Mouse (Mus musculus) testis, postnatal 14 days (tissue): ENCODE results near the gene Cdh4.

ENCODE experiments used
- DNase-seq: peaks from one replicate; pipeline ENCODE4 v3.0.0; 2021; ENCODE audit warnings: low spot score

Gene Cdh4

GRCm38 (mm10) chr2:179442191-179442540 lies at the start of gene Cdh4:
Gene Cdh4 (plus strand): TSS chr2:179442431.
- peak; percentile 52 for DNase-seq

GRCm38 (mm10) chr2:179395442-179395841 lies 46.8 kb upstream of the Cdh4 start:
- DNase-seq, result no peak

DNA sequence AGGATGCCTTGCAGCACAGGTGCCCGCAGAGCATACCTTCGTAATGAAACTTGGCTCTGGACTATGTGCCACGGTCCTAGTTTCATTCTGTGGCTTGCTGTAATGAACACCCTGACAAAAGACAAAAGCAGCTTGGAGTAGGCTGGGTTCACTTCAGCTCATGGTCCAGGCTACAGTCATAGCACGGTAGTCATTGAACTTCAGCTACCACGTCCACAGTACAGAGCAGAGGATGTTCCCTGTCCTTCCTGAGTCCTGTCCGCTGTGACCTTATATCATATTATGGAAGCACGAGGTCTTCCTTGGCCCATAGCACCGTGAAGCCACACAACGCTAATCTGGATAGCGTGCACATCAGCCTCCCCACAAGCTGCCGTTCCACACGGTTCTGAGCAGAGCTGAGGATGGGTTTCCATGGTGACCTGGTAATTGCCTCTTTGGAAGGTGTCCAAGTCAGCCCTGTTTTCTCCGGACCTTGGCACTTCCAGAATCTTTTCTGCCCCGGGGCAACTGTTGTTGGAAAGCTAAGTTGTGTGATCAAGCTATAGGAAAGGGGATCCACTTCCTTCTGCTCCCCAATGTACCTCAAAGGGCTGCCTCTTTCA lies 42.5 kb upstream of the Cdh4 start:
- no peak for DNase-seq

GRCm38 (mm10) chr2:179410866-179411561 lies 31.2 kb upstream of the Cdh4 start:
- no peak for DNase-seq

- no peak for DNase-seq
These were observed 29.3 kb upstream of the Cdh4 start for GRCm38 (mm10) chr2:179412966-179413365.

GRCm38 (mm10) chr2:179414253-179414652 lies 28.0 kb upstream of the Cdh4 start:
- DNase-seq, result no peak

DNA sequence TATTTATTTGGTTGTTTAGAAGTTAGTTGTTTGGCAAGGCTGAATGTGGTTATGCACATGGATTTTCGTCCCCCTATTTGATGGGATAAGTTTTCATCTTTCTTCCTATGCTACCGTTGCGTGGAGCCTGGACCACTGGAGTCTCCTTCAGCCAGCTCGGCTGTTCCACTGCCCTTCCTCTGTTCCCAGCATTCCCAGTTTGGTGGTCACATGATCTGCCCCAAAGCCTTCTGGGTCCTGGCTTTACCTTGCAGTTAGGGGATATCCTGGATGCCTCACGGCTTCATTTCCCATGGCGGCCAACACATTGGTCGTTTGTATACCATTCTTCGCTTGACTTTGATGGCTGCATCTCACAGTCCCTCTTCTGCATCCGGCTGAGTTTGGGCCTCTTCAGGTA lies 27.5 kb upstream of the Cdh4 start:
- no peak for DNase-seq

- no peak for DNase-seq
These were observed 26.3 kb upstream of the Cdh4 start for GRCm38 (mm10) chr2:179415892-179416403.

GRCm38 (mm10) chr2:179416587-179417227 lies 25.5 kb upstream of the Cdh4 start:
- no peak for DNase-seq

GRCm38 (mm10) chr2:179425602-179426001 lies 16.6 kb upstream of the Cdh4 start:
- DNase-seq, result no peak

DNA sequence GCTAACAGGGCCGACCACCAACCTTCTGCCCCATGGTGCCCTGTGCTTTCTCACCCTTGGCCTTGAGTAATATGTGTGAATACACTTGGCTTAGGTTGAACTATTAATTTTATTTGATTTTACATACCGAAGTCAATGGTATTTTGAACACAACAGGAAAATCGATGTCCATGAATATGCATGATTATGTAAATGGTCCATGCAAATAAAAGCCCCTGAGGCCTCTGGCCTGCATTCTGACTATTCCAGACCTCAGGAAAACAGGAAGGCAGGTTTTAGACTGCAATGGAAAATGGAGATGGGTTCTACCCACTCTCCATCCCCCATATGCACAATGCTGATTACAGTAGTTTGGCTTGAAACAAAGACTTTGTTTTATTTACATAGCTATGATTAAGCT lies 13.3 kb upstream of the Cdh4 start:
- DNase-seq, result no peak

DNA sequence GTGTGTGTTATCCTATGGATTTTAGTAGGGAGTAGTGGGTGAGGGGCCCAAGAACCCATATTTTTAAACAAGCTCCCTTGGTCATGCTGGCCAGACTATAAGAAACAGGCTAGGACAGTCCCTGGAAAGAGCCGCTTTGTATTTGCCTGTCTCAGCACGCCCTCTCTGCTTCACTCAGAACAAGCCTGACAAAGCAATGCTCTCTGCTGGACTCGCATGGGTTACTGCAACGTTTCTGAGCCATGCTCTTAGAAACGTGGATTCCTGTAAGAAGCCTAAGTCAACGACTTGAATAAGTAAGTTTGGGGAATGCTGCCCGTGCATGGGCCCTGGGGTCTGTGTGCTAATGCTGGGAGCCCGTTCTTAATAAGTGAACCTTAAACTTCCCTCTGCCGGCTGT lies 2.1 kb upstream of the Cdh4 start:
- no peak for DNase-seq

GRCm38 (mm10) chr2:179441086-179441485 lies 1.1 kb upstream of the Cdh4 start:
- no peak for DNase-seq

GRCm38 (mm10) chr2:179441717-179442116 lies 514 bp upstream of the Cdh4 start:
- DNase-seq, result no peak

- DNase-seq, result peak; percentile 8
These were observed 452 bp downstream of the Cdh4 start for GRCm38 (mm10) chr2:179442541-179443225.

GRCm38 (mm10) chr2:179443226-179443815 lies 1.1 kb downstream of the Cdh4 start:
- DNase-seq, result peak; percentile 16

GRCm38 (mm10) chr2:179443959-179444358 lies 1.7 kb downstream of the Cdh4 start:
- DNase-seq, result no peak

GRCm38 (mm10) chr2:179448256-179448655 lies 6.0 kb downstream of the Cdh4 start:
- DNase-seq, result peak; percentile 51

DNA sequence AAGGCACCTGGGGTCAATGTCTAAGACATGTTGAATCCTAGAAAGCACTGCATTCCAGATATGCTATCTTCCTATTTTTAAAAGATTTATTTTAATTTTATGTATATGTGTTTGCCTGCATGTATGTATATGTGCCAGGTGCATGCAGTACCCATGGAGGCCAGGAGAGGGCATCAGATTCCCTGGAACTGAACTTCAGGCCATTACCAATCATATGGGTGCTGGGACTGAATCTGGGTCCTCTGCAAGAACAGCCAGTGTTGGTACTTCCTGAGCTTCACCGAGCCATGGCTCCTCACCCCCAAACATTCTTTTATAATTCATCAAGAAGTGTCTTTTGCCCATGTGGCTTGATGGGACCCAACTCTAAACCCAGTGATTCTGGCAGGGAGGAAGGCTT lies 6.8 kb downstream of the Cdh4 start:
- DNase-seq, result no peak

- DNase-seq, result no peak
These were observed 17.0 kb downstream of the Cdh4 start for GRCm38 (mm10) chr2:179459196-179459595.

DNA sequence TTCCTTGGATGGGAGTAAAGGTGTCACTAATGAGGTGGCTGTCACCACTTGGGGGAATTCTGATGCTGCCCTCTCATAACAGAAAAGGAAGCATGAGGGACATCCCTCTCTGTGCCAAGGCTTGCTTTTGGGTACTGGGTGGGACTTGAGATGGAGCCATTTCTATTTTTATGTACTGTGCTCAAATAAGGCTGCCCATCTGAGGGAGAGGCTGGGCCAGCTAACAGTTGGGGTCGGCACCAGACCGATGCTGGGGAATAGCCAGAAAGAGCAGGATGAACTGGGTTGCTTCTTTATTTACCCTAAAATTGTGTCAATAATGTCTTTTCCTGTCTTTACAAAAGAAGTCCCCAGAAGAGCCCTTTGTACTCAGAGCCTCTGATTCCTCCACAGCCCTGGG lies 17.4 kb downstream of the Cdh4 start:
- DNase-seq, result no peak

DNA sequence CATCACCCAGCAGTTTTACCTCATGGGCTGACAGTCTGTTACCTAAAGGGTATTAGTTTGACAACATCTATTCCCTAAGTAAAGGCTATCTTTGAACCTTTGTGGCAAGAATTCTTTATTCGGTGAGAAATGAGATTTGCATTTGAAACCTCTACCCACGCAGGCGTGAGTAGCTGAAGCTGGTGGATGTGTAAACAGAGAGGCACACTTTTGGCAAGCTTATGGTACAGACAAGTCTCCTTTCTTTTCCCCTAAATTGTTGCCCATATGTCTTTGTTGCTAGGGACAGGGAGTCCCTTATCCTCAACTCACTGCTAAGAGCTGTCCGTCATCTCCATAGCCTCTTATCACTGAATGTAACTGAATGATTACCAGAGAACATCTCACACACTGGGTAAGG lies 21.3 kb downstream of the Cdh4 start:
- DNase-seq, result no peak
